Mouse (Mus musculus): ENCODE measurements at regions not wholly inside any gene's neighbourhood (a gene's known extent, or its start where the extent isn't known, plus 50 kb on each side); places are given as distances from the start of the nearest gene placed in this dataset.
A peak's percentile ranks its signal among the peaks of the same experiment; 100 is the strongest.

DNA sequence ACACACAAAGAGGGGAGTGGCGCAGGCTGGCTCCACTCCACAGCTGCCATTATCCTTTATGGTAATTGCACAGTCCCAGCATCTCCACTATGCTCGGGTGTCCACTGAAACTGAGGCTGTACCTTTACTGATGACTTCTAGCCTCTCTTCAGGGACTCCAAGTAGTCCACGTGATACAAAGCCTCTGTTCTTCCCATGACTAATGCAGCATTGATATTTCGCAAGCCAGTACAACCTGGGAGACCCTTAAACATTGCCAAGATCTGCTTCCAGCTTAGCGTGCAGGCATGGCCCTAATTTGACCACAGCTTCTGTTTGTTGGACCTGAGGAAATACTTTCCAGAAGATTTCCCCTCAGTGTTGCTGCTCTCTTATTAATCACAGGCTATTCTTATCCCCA lies 215.8 kb downstream of the Galc start:
- DNase-seq (ENCODE audit: low spot score), result no peak

GRCm38 (mm10) chr12:98039677-98040076 lies 219.6 kb downstream of the Galc start:
- DNase-seq (ENCODE audit: low spot score), result no peak

- peak; percentile 20 for DNase-seq (ENCODE audit: low spot score)
Measured at GRCm38 (mm10) chr12:98023655-98024054, 235.6 kb downstream of the Galc start.

DNA sequence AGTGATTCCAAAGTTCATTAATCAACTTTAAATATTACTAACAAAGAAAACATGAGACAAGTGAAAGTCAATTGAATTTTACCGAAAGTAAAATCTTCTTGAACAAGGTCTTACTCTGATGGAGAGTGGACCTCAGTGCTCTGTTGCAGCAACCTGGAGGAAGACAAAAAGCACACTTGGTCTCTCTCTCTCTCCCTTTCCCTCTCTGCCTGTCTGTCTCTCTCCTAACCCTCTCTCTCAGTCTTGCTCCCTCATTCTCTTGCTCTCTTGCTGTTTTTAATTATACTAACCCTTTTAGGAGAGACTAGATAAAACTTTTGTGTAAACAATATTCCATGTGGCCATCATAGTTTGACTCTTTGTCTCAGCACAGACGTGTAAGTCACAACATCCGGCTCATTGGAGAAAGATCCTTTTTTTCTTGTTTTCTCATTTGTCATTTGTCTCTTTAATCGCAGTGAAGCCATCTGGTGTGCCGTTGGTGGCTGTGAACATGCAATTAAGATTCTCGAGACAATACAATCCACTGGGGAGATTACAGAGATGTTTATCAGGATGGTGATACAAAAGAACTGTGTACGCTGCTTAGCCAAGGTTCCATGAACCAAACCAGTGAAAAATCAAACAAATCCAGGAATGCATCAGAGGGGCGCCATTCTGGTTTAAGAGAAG lies 244.5 kb downstream of the Galc start:
- DNase-seq (ENCODE audit: low spot score), result no peak

GRCm38 (mm10) chr12:98009175-98009574 lies 250.1 kb downstream of the Galc start:
- DNase-seq (ENCODE audit: low spot score), result no peak

- DNase-seq (ENCODE audit: low spot score), result no peak
Measured at GRCm38 (mm10) chr12:98005671-98006469, 253.4 kb downstream of the Galc start.

DNA sequence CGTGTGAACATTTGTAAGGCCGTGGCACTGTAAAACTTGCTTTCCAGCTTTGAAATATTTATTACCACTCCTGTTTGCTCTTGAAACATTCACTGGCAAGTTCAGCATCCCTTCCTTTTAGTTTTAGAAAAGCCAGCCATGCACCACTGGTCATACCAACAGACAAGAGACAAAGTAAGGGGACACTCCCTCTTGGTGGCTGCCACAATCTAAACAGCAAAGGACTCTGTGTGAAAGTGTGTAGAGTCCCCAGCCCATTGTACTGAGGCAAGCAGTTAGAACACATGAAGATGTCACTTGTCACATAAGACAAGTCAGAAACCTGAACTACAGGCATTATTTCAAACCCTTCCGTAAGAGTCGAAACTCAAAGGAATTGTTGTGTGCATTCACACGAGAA lies 257.0 kb downstream of the Galc start:
- no peak for DNase-seq (ENCODE audit: low spot score)

GRCm38 (mm10) chr12:97994884-97995283 lies 264.4 kb downstream of the Galc start:
- no peak for DNase-seq (ENCODE audit: low spot score)

GRCm38 (mm10) chr12:97993937-97994336 lies 265.3 kb downstream of the Galc start:
- no peak for DNase-seq (ENCODE audit: low spot score)

- DNase-seq (ENCODE audit: low spot score), result no peak
Measured at GRCm38 (mm10) chr12:97983390-97983789, 275.9 kb downstream of the Galc start.

DNA sequence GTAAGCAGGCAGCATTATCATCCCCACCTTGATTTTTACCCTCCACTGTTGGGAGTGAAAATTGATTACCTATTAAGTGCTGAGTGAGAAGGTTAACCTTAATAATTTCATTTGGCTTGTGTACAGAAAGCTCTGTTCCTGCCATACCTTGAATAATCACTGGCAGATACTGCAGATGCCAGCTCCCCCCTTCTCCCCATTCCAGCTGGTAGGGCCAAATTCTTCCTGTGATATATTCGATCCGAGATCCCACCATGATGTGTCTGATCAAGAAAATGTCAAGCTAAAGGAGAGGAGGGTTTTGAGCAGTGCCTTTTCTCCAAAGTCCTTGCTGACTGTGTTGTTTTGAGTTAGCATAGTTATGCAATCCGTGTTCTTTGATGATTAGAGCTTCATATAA lies 280.6 kb downstream of the Galc start:
- no peak for DNase-seq (ENCODE audit: low spot score)

DNA sequence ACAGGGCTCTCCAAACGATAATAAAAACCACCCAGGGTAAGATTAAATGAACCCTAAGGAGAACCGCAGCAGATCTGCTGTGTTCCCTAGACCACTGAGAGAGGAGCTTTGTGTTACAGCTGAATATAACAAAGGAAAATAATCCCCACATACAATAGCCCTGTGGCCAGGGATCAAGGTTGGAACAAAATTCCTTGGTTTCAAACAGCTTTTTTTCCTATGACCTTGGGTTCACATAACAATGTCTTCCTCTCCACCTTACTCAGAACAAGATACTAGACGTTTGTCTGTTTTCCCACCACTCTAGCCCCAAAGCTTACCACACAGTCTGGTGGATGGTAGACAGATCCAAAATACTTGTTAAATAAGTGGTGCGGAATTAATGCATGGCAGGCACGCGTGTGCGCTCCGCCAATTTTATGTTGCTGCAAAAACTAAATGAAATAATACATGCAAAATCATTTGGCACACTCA lies 281.0 kb downstream of the Galc start:
- DNase-seq (ENCODE audit: low spot score), result no peak

GRCm38 (mm10) chr12:97977633-97978032 lies 281.6 kb downstream of the Galc start:
- DNase-seq (ENCODE audit: low spot score), result no peak

DNA sequence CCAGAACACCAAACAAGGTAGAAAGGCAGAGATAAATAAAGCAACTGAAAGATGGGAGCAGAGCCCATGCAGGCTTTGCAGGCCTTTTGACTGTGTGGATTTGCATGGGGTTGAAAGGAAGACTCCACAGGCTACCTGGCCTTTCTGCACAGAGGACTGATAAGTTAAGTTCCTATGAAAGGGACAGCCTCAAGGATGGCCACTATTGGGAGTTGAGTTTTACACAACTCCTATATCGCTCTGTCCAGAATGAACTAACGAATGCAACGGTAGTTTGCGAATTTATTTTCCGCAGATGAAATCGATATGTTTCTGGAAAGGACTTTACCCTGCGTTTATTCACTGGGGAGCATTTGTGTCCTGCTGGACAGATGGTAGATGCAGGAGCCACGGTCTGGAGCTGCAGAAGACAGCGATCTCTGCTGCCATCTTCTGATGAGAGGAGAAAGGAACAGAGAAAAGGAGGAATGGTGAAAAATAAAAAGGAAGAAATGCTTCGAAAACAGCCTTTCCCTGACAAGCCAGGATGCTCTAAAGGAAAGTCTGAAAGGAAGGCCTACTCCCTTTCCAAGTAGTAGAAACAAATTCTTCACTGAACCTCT lies 285.2 kb downstream of the Galc start:
- DNase-seq (ENCODE audit: low spot score), result no peak

DNA sequence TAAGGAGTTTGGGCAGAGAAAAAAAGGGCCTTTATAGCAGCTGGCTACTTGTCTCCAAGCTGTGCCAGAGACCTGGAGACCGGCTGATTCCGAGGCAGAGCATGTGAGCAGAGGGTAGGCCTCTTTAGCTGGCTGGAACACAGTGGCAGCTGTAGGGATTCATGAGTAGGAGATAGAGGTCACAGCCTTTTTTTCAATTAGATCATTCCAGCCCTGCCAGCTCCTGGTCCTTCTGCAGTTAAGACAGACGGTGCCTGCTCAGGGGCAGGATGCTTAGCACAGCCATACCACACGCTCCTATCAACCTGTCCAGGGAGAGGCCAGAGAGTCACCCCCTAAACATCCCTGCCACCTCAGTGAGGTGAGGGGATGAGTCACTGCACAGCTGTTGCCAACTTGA lies 302.1 kb downstream of the Galc start:
- no peak for DNase-seq (ENCODE audit: low spot score)

DNA sequence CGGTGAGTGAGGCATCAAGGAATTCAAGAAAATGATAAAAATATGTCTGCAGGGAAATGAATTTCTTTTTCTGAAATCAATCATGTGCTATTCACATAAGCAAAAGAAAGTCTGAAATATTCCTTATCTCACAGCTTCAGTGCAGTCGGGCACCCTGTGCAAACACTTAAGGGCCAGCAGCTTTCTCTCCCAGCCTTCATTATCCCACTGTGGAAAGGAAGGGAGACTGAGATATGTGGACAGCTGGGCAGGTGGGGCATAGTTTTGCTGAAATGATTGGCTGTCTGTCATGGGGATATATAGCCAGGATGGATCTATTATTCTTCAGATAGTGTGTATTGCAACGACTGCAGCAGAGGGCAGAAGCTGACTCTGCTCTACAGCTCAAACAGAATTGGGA lies 305.9 kb downstream of the Galc start:
- no peak for DNase-seq (ENCODE audit: low spot score)

- no peak for DNase-seq (ENCODE audit: low spot score)
Measured at GRCm38 (mm10) chr12:97952204-97952603, 307.1 kb downstream of the Galc start.

- no peak for DNase-seq (ENCODE audit: low spot score)
Measured at GRCm38 (mm10) chr12:97950072-97950471, 309.2 kb downstream of the Galc start.

DNA sequence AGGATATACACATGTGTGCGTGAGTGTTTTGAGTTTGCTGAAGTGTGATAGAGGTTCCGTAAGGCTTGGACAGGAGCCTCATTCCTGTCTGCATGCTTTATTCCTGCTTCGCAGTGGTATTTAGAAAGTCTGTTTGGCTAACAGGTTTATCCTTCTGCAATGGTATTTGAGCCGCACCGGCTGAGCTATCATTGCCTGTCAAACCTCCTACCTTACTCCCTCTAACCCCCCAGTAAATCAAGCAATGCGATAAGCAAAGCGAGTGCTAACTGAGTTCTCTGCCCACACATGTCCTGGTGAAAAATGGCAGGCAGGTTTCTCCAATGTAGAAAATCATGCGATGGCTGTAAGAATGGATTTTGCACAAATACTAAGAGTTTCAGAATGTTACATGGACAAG lies 311.8 kb downstream of the Galc start:
- no peak for DNase-seq (ENCODE audit: low spot score)

- no peak for DNase-seq (ENCODE audit: low spot score)
Measured at GRCm38 (mm10) chr12:97938361-97938760, 320.9 kb downstream of the Galc start.

DNA sequence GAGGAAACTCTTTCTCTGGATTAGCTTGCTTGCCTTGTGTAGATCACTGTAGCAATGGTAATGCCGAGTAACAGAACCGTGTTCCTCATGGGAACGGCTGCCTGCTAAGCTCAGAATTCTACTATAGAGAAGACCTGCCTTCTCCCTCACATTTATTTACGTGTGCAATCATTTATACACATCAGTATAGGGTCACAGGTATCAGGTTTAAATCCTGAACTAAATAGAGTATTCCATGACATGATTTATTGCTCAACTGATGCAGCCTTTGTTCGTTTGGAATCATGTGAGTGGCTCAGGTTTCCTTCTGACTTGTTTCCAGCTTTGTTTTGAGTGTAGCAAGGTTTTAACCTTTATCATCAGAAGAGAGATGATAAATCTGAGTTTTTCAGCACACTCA lies 329.4 kb downstream of the Galc start:
- DNase-seq (ENCODE audit: low spot score), result no peak

DNA sequence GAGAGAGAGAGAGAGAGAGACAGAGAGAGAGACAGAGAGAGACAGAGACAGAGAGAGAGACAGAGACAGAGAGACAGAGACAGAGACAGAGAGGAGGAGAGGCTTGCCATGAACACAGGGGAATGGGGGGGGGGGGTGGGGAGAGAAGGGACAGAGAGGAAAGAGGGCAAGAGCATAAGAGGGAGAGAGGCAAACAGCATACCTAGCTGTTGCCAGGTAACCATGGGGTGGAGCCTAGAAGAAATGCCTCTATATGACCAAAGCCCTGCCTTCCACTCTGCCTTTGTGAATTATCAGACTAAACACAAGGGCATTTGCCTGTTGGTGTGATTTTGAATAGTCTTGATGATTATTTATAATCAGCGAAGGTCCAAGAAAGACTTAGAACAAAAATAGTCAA lies 332.2 kb downstream of the Galc start:
- no peak for DNase-seq (ENCODE audit: low spot score)
